Mouse (Mus musculus) ovary, adult 10 weeks (tissue): Measurements from ENCODE around the gene Sult2b1. TPM values are rescaled to one million over a fixed set of nuclear protein-coding genes. Genes with fewer than 3 reads are reported as not detected.

Experiments
- polyA plus RNA-seq: library from polyadenylated mRNA; stranded (reverse); fragments of 350-450 nt; fragmentation: Illumina TruSeq; extraction: RNeasy Lipid Tissue Mini Kit (QIAGEN cat#74804); gene quantifications from one replicate; pipeline ENCODE4 v1.2.3, GENCODE M21; 2014

Gene Sult2b1
- polyA plus RNA-seq = not detected

GRCm38 (mm10) chr7:45784524-45785372 lies at the start of gene Sult2b1:
Sult2b1 (minus strand) TSS chr7:45784669.

GRCm38 (mm10) chr7:45830427-45831127 lies 46.1 kb upstream of the Sult2b1 start, which contains the start of gene Grwd1:
Grwd1 (minus strand) TSS chr7:45830944.

GRCm38 (mm10) chr7:45824598-45824997 lies 40.1 kb upstream of the Sult2b1 start, which contains the start of gene Kcnj14:
Kcnj14 (minus strand) TSS chr7:45824782.

DNA sequence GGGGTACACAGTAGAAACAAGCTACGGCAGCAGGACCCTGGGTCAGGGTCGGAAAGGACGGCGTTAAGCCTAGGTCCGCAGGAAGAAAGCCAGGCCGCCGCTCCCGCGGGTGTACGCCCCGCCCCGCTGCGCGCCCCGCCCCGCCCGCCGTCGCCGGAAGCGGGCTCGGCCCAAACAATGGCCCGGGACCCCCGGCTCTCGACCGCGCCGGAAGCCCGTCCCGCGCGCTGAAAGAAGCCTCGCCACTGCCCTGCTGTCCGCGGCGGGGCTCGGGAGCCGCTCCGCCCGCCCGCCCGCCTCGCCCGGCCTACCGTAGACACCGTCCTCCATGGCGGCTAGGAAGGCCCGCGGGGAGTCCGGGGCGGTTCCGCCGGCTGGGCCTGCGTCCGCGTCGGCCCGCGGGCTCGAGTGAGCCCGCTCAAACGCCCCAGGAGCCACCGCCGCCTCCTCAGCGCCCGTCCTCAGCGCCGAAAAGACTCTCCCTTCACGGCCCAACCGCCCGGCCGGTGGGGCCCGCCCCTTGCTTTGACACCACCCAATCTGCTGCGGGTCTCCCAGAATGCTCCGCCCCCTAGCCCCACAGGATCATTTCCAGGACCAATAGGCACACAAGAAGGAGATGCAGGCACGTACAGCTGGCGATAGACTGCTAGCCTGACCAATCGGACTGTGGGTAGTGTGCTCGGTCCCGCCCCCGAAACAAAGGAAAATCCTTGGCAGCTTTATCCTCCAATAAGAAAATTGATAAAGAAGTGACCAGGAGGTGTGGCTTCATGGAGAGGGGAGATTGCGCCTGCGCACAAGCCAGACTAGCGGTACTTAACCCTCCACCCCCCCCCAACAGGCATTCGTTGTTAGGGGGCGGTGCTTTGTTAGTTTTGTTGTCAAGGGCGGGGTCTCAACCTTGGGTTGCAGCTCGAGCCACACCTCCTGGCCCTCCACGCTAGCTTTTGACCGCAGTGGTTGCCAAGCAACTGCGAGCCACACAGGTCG lies 29.6 kb upstream of the Sult2b1 start, which contains the start of gene Cyth2:
Gene Cyth2 (minus strand): TSS at position 795 of the 993 bp plus-strand sequence.

GRCm38 (mm10) chr7:45783511-45784091 lies 868 bp downstream of the Sult2b1 start, which contains the start of gene Lmtk3:
Lmtk3 (plus strand) TSS chr7:45783738.

DNA sequence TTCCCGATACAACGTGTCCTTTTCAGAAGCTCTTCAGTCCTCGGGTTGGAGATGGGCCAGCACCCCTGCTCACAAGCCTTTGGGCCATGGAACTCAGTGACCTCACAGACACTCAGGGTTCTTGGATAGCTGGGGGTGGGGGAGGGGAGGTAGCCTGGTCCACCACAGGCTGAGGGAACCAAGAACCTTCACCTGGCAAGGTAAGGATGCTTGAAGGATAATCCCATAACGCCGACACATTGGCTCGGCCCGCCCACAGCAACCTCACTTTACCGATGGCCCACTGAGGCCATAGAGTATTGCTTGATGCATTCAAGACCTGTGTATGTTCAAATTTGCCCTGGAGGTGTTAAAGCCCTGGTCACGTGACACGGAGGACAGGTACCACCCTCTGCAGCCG lies 58.8 kb downstream of the Sult2b1 start, which contains the start of gene Spaca4:
Gene Spaca4 (minus strand): TSS at position 101 of the 400 bp plus-strand sequence.

GRCm38 (mm10) chr7:45720413-45721233 lies 63.8 kb downstream of the Sult2b1 start, which contains the start of gene Fam83e:
Fam83e (plus strand) TSS chr7:45721212.

GRCm38 (mm10) chr7:45717918-45718297 lies 66.6 kb downstream of the Sult2b1 start, which contains the start of gene Sphk2:
Sphk2 (minus strand) TSS chr7:45718002.

DNA sequence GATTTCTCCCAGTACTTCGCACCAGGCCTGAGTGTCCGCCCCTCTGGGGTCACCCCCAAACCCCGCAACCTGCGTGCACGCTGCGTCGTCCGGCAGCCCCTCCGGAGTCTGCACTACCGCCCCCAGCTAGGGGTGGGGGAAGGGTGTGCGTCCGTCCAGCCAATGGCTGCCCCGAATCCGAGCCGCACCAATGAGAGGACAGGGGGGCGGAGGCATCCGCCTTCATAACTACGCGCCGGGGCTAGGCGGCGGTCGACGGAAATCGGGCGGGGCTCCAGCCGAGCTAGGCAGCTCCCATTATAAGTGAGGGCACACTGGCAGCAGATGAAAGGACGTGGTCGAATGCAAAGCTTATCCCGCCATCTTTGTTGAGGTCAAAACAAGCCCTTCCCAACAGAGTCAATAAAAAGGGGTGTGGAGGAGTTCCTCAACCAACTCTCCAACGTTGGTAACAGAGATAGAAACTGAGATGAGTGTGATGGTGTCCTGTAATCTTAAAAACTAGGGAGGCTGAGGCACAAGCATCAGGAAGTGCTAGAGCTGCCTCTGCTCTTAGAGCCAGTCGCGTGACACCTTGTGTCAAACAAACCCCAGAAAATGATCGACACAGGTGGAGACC lies 69.3 kb downstream of the Sult2b1 start, which contains the start of gene Rpl18:
Gene Rpl18 (plus strand): TSS at position 368 of the 619 bp plus-strand sequence.

GRCm38 (mm10) chr7:45704730-45705442 lies 79.6 kb downstream of the Sult2b1 start, which contains the start of gene Dbp:
Dbp (plus strand) TSS chr7:45705088.

GRCm38 (mm10) chr7:45699523-45700141 lies 84.8 kb downstream of the Sult2b1 start, which contains the start of gene Car11:
Car11 (plus strand) TSS chr7:45699843.

GRCm38 (mm10) chr7:45693921-45694591 lies 90.4 kb downstream of the Sult2b1 start, which contains the start of gene Sec1:
Sec1 (minus strand) TSS chr7:45694402.

GRCm38 (mm10) chr7:45683396-45684050 lies 100.9 kb downstream of the Sult2b1 start, which contains the start of gene Ntn5:
Ntn5 (plus strand) TSS chr7:45684022.

